Mouse (Mus musculus): Measurements from ENCODE around the gene Usp1. TPM values are rescaled to one million over a fixed set of nuclear protein-coding genes. Genes with fewer than 3 reads are reported as not detected.
"Not testable (repeated sequence)": the region's sequence is repeated elsewhere in the genome, so short reads cannot be mapped to it uniquely, and the experiment has no call there.

The Usp1 gene
- total RNA-seq (2021): 10 to 100 TPM; 26.8 to 27.2 TPM

DNA sequence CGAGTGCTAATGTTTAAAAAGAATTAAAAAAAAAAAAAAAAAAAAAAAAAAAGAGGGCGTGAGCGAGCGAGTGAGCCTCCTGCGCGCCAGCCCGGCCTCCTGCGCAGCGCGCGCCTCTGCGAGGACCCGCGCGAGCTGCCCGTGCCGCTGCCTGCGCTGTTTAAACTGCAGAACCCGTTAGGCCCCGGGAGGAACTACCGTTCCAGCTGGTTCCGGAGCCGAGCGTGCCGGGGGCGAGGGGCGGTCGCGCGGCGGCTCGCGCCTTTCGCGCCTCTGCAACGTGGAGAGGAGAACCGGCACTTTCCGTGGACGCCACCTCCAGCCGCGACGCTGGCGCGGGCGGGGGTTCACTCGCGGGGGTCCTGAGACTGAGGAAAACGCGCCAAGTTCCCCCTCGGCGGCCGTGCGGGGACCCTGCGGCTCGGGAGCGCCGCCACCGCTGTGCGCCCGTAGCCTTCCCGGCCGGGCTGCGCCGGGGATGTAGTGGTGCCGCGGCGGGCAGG, at the start of gene Usp1:
Usp1 (plus strand) TSS at position 243 of the 503 bp plus-strand sequence.
- peak; percentile 71 to 93 for DNase-seq (ENCODE audit: extremely low spot score in 1 of 2, low spot score in 1 of 2)

DNA sequence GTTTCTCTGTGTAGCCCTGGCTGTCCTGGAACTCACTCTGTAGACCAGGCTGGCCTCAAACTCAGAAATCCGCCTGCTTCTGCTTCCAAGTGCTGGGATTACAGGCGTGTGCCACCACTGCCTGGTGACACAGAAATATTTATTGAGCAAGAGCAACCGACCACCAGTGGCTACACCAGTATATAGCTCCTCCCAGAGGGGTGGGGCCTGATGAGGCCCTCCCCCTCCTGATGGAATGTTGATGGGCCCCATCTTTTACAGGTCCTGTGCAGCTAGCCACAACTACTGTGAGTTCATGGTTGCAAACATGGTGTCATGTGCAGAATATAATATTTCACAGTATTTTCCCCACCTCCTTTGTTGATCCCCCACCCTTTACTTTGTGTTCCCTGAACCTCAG, 40.9 kb upstream of the Usp1 start:
- DNase-seq (ENCODE audit: extremely low spot score in 1 of 2, low spot score in 1 of 2): no peak

DNA sequence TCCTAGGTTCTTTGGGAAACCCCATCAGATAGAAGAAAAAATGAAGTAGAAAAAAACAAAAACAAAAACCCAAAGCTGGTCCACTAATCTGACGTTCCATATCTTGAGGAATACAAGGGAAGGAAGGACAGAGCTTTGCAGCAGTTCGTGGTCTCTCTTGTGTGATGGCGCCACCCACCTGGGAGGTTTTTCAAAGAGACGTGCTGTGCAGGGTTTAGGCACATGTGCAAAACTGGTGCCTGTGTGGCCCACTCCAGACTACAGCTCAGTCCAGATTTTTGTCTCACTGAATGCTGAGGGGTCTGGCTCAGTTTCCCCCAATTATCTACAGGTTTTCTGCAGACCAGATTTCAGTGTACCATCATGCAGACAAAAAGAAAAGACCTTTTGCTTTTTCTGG, 37.2 kb upstream of the Usp1 start:
- DNase-seq (ENCODE audit: extremely low spot score in 1 of 2, low spot score in 1 of 2): no peak

DNA sequence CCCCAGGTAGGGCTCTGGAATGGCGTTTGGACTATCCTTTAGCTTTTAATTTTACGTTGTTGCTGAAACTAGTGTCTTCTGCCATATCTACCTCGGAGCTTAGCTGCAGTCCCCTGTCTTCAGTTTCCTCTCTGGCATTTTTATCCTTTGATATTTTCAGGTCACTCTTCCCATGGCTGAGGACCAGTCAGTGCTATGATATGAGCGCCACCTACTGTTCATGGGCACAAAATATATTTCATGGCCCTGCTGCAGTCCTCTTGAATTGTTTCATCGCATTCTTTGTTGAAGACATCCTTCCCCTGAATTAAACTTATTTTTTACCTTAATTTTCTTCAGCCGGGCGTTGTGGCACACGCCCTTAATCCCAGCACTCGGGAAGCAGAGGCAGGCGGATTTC, 36.5 kb upstream of the Usp1 start:
- DNase-seq (ENCODE audit: extremely low spot score in 1 of 2, low spot score in 1 of 2): peak; percentile 7 to 35

DNA sequence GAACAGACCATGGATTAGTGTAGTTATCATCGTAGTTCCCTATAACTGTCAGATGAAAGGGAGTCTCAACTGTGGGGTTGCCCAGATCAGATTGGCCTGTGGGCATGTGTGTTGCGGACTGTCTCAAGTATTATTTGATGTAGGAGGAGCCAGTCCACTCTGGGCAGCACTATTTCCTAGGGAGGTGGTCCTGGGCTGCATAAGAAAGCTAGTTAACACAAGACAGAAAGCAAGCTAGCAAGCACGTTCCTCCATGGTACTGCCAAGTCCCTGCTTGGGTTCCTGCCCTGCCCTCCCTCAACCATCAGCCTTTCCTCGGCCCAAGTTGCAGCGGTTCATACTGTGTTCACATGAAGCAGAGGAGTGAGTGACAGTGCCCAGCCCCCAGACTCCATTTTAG, 13.4 kb upstream of the Usp1 start:
- DNase-seq (ENCODE audit: extremely low spot score in 1 of 2, low spot score in 1 of 2): no peak

DNA sequence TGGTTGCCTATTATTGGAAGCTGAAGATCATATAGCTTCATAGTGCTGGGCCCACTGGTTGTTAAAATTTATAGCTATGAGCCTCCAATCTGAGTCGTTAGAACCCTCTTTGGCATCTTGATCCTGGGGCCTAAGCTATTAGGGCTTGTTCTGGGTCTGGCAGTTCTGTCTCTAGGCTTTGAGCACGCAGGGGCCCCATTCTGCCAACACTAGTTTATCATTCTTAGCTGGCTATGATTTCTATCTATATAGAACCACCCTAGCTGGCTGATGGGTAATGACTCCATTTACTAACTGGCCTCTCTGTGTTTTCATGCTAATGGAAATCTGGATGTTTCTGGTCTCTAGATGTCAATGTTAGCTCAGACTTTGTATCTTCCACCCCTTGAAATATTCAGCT, 5.9 kb upstream of the Usp1 start:
- DNase-seq (ENCODE audit: extremely low spot score in 1 of 2, low spot score in 1 of 2): no peak

DNA sequence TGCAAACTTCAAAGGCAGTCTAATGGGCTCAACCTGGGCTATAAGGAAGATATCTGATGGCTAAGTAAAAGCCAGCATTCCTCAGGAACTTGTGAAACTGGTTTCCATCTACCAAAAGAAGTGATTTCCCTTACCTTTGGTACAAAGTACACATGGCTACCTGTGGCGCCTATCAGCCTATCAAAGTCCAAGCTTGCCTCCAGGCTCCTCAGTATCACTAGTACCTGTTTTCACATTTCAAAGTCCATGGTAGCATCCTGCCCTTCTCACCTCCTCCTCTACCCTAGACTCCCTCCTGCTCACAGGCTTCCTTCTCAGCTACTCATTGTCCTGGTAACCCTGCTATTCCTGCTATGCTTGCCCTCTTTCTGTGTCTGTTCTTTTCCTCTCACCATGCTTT, 5.4 kb upstream of the Usp1 start:
- DNase-seq (ENCODE audit: extremely low spot score in 1 of 2, low spot score in 1 of 2): no peak

DNA sequence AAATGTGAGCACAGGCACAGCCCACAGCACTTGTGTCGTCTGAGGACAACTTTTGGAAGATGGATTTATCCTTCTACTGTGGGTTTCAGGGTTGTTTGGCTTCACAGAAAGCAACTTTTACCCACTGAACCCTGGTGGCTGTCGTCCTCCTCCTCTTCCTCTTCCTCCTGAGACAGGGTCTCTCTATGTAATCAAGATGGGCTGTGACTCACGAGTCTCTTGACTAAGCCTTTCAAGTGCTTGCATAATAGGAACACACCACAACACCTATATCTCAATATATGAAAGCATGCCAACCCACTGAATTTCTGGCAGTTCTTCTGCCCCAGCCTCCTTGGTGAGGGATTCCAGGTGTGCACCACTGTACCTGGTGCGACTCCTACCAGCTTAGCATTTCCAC, 2.7 kb upstream of the Usp1 start:
- DNase-seq (ENCODE audit: extremely low spot score in 1 of 2, low spot score in 1 of 2): no peak

DNA sequence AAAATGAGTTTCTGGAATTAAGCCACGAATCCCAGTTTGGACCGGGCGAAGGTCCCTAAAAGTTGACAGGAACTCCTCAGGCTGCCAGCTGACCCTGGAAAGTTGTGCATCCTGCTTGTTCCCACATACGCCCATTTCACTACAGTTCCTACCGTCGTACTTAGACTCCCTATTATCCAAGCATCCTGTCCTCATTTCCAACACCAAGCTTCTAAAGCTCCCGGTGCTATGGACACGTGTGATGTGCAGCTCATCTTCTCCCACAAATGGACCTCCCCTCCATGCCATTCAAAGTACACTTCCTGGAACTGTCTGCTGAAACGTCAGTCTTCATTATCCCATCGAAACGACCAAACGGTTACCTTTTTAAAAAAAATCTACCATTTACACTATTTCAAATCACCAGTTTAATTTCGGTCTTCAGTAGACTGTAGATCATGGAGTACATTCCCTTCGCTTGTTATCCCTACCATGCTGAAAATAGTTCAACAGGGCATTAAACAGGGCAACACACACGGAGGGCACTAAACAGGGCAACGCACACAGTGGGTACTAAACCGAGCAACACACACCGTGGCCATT, 1.5 kb upstream of the Usp1 start:
- no peak for DNase-seq (ENCODE audit: extremely low spot score in 1 of 2, low spot score in 1 of 2)

DNA sequence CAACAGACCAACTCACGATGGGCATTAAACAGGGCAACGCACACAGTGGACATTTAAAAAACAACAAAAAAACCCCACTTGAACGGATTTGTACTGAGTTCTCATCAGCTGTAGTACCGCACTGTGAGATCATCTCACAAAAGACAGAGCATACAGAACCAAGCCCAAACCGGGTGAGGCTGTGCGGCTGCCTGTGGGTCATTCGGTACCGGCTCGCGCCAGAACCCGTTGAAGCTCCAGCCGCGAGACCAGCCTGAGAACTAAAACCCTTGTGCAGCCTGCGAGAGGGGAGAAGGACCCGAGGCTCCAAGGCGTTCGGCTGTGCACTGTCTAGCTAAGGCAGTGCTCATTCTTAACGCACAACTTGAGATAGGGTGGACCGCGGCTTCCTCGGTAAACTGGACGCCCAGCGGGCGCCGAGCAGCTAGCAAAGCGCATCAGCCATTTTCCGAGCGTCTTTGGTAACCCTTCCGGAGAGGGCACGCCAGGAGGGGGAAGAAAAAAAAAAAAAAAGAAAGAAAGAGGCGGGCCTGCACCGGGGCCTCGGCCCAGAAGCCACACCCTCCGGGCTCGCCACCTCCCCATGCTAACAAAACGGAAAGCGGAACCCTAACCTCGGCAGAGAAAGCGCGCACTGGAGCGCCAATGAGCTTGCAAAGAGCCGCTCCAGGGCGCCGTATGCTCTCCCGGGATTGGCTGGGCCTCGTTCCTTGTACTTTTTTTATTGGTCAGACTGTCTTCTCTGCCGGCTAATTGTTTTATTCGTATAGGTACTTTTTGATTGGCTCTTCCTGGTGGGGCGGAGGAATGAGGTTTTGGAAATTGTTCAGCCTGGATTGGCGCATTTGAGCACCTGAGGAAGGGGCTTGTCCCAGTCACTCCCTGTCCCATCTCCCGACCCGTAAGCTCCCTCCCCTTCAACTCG, 705 bp upstream of the Usp1 start:
- peak; percentile 73 to 85 for DNase-seq (ENCODE audit: extremely low spot score in 1 of 2, low spot score in 1 of 2)

DNA sequence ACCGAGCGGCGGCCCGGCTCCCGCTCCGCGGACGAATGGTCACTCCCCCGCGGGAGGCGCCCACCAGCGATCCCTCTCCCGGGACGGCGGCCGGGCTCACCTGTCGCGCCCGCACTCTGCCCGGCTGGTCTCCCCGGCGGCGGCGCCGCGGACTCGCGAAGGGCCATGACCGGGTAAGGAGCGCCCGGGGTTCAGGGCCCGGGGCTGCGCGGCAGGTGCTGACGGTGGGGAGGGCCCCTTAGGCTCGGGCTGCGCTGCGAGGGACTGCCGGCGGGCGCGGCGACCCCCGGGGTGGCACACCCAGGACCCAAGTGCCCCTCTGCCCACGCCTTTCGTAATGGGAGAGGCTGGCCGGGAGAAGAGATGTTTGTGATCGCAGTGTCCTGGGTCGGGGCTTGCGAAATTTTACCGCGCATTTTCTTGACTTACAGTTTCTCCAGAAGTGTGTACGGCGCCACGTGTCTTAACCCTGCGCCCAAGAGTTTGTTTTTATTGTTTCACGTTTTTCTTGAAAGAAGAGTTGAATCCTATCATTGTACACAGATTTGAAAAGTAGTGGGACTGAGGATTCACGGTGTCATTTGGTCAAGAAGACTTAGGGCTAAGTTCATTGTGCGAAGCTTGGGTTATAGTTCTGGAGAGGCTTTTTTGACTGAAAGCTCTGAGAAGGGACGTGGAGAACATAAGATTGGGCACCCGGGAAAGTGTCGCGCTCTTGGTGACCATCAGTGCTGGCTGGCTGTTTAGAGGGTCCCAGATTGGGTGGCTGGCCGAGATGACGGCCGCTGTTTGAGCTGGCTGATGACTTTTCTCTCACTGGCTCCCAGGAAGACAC, 678 bp downstream of the Usp1 start:
- no peak for DNase-seq (ENCODE audit: extremely low spot score in 1 of 2, low spot score in 1 of 2)

DNA sequence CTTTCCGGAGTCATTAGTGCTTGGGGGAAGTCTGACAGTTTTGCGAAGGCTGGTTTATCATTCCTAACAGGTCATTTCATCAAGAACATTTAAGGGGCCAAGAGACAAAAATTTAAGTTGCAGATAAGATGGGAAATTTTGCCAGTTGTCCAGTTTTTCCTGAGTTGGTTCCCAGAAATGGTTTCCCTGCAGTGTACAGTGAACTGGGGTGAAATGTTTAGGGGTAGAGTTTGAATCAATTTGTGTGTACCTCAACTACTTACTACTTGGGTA, 1.2 kb downstream of the Usp1 start:
- DNase-seq (ENCODE audit: extremely low spot score in 1 of 2, low spot score in 1 of 2): no peak

DNA sequence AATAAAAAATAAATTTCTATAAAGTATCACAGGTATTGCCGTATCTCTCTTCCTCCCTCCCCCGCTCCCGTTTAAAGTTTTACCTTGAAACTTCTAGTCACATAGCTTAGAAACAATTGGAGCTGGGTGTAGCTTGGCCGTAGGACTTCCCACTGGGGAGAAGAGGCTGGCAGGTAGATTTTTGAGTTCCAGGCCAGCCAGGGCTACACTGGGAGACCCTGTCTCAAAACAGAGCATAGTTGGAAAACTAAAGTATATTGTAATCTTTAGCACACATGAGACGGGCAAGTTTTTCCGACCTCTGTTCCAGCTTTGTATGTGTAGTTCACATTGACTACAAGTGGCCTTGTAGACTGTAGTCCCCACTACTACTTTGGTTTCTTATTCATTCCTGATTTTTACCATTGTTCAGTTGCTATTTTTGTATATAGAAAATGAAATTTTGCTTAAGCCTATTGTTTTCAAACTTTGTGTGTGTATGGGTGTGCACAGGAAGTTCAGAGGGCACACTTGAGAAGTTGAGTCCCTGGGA, 1.7 kb downstream of the Usp1 start:
- no peak for DNase-seq (ENCODE audit: extremely low spot score in 1 of 2, low spot score in 1 of 2)

DNA sequence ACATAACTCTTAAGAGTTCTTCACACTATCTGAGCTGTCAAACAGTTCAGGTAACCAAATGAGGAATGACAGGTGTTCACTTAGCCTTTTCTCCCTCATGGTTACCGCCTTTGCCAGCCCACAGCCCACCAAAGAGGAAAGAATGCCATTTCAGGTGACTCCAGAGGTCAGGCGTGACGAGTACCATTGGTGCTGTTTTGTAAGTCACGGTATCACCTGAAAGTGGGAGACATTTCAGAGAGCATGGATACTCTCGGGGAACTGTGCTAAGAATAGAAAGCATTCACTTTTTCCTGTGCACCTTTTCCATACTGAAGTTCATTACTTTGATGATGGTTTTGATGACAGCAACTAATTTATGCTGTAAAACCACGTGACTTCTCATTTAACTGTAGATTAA, 12.4 kb downstream of the Usp1 start:
- DNase-seq (ENCODE audit: extremely low spot score in 1 of 2, low spot score in 1 of 2): no peak

DNA sequence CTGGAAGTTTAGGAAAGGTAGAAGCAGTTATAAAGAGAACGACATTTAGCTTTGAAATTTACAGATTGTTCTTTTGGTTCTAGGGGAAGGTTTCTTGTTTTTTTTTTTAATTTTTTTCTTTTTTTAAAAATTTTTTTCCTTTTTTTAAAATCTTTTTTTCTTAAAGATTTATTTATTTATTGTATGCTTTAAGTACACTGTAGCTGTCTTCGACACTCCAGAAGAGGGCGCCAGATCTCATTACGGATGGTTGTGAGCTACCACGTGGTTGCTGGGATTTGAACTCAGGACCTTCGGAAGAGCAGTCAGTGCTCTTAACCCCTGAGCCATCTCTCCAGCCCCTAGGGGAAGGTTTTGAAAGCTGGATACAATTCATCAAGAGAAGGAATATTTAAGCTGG, 14.6 kb downstream of the Usp1 start:
- DNase-seq (ENCODE audit: extremely low spot score in 1 of 2, low spot score in 1 of 2): not testable (repeated sequence)

DNA sequence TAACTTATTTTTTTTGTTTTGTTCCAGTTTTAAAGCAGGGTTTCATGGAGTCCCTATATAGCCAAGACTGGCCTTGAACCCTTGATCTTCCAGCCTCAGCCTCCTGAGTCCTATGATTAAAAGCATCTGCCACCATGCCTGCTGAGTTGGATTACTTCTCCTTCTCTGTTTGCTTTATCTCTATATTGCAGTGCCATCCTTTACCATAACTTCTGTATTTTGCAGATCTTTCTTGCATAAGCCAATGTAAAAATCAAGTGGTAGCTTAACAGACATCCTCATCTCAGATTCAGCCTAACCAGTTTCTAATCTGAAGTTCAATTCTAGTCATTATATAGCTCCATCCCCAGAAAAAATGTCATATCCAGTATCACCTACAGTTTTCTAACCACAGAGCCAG, 27.0 kb downstream of the Usp1 start:
- DNase-seq (ENCODE audit: extremely low spot score in 1 of 2, low spot score in 1 of 2): no peak

DNA sequence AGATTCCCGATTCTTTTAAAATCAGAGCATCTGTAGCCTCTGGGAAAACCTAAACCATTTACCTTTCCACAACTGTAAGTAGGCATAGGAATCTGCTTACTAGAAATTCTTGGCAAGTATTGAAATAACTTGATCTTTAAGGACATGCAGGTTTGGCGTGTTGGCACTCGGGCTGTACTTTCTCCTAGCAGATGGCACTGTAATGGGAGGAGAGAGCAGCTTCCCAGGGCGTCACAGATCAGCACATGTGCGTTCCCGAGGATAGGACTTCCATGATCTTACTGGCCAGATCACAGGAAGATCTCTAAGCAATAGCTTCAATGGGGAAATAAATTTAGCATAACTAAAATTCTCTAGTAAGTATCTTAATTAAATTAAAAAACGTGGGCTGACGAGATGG, 32.4 kb downstream of the Usp1 start:
- no peak for DNase-seq (ENCODE audit: extremely low spot score in 1 of 2, low spot score in 1 of 2)

DNA sequence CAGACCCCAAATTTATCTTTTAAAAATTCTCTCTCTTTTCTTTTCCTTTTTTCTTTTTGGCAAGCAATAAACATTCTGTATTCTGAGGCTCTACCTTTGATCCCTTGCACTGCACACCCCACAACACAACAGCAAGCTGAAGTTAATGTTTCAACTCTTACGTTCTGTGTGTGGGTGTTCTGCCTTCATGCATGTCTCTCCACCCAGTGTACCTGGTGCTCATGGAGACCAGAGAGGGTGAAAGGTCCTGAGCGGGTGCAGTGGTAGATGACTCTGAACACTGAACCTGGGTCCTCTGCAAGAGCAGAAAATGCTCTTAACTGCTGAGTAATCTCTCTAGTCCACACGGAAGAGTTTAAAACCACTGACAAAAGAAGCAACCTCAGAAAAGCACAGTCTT, 36.6 kb downstream of the Usp1 start:
- no peak for DNase-seq (ENCODE audit: extremely low spot score in 1 of 2, low spot score in 1 of 2)

DNA sequence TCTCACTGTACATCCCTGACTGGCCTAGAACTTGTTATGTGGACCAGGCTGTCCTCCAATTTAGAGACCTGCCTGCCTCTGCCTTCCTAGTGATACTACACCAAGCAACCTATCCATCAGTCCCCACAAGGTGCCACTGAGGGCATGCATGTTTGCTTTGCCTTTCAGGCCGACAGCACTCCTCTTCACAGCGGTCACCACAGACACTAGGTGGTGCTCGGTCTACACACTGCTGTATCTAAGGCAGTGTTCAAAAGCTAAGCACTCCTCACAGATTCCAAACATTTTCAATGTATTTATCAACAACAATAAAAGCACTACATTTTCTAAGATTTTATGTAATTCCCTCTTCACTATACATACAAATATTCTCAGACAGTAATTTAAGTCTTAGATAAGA, 46.3 kb downstream of the Usp1 start:
- DNase-seq (ENCODE audit: extremely low spot score in 1 of 2, low spot score in 1 of 2): no peak

DNA sequence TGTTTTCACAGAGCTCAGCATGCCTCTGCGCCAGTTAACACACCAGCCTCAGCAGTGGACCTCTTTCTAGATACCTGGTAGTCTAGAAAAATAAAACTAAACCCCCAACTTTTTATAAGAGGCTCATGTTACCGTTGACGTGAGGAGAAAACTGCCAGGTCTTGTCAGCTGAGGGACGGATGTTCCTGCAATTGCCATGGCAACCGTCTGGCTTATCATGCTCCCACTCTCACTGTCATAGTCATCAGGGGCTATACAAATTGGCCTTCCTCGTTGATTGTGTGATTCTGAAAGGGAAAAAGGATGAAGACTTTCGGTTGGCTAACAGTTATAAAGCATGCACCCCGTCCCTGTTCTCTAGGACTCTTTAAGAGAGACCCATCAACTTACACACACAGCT, 52.1 kb downstream of the Usp1 start:
- peak in 1 of 2 experiments; percentile 15 for DNase-seq (ENCODE audit: extremely low spot score in 1 of 2, low spot score in 1 of 2)

DNA sequence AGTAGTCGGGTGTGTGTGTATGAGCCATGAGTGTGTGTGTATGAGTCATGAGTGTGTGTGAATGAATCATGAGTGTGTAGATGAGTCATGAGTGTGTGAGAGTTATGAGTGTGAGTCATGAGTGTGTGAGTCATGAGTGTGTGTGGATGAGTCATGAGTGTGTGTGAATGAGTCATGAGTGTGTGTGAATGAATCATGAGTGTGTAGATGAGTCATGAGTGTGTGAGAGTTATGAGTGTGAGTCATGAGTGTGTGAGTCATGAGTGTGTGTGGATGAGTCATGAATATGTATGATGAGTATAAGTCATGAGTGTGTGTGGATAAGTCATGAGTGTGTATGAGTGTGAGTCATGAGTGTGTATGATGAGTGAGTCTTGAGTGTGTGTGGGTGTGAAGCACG, 54.7 kb downstream of the Usp1 start:
- not testable (repeated sequence) for DNase-seq (ENCODE audit: extremely low spot score in 1 of 2, low spot score in 1 of 2)

Data from layer of hippocampus, postnatal 25 days (tissue).